Mouse (Mus musculus): ENCODE data around the gene Ubqln4.

- TF ChIP-seq CTCF (IDR thresholded peaks at IDR 0.05; ENCODE audit: borderline replicate concordance, extremely low read depth, insufficient read depth, insufficient read length): no peak
- TF ChIP-seq POLR2A (IDR thresholded peaks at IDR 0.05; ENCODE audit: borderline replicate concordance, extremely low read depth, insufficient read depth, insufficient read length, poor library complexity, severe bottlenecking): no peak
These were observed 10.4 kb upstream of the Ubqln4 start for GRCm38 (mm10) chr3:88543174-88543573.

Measured in brain, embryonic 14.5 days (tissue).